Mouse (Mus musculus) liver, embryonic 15.5 days (tissue): ENCODE results near the gene St3gal2. TPM values are rescaled to one million over a fixed set of nuclear protein-coding genes. Genes with fewer than 3 reads are reported as not detected.
"Not testable (repeated sequence)": the region's sequence is repeated elsewhere in the genome, so short reads cannot be mapped to it uniquely, and the experiment has no call there.

Source experiments
- ATAC-seq: fragments of 200-750 bp; cut with Nextera tagmentation; 2 replicates; pipeline ENCODE4 v1.8.0; 2017; ENCODE audit warnings: moderate number of reproducible peaks, mild to moderate bottlenecking, moderate library complexity; ENCODE audit not compliant: insufficient read depth
- H3K27ac ChIP-seq: fragments of 300-500 bp; sonication (generic); replicated peaks from 2 replicates; pipeline ENCODE4 v1.5.1; 2015; ENCODE audit warnings: mild to moderate bottlenecking, inconsistent platforms
- H3K27me3 ChIP-seq: fragments of 300-500 bp; sonication (generic); 2 replicates; pipeline ENCODE4 v1.6.1; 2015; ENCODE audit warnings: mild to moderate bottlenecking, inconsistent platforms
- H3K36me3 ChIP-seq: fragments of 300-500 bp; sonication (generic); replicated peaks from 2 replicates; pipeline ENCODE4 v1.6.1; 2015; ENCODE audit warnings: moderate library complexity, mild to moderate bottlenecking, inconsistent platforms
- H3K4me1 ChIP-seq: fragments of 300-500 bp; sonication (generic); replicated peaks from 2 replicates; pipeline ENCODE4 v1.6.1; 2015; ENCODE audit warnings: inconsistent platforms
- H3K4me2 ChIP-seq: fragments of 300-500 bp; sonication (generic); 2 replicates; pipeline ENCODE4 v1.6.1; 2015; ENCODE audit warnings: moderate library complexity, mild to moderate bottlenecking, inconsistent platforms
- H3K4me3 ChIP-seq: fragments of 300-500 bp; sonication (generic); replicated peaks from 2 replicates; pipeline ENCODE4 v1.5.1; 2015; ENCODE audit warnings: mild to moderate bottlenecking, inconsistent platforms
- H3K9ac ChIP-seq: fragments of 300-500 bp; sonication (generic); 2 replicates; pipeline ENCODE4 v1.6.1; 2015; ENCODE audit warnings: moderate library complexity, mild to moderate bottlenecking, inconsistent platforms
- H3K9me3 ChIP-seq: fragments of 300-500 bp; sonication (generic); replicated peaks from 2 replicates; pipeline ENCODE4 v1.6.1; 2016; ENCODE audit warnings: inconsistent platforms
- WGBS: fragments of 180-500 bp; shearing (Covaris S2); methylation state at CpG from one replicate; pipeline ENCODE4 v1.1.7; 2015; ENCODE audit warnings: mixed read lengths; ENCODE audit not compliant: insufficient replicate concordance; 5-methylcytosine and 5-hydroxymethylcytosine counted together
- polyA plus RNA-seq: library from polyadenylated mRNA; unstranded; fragments of >200 nt; fragmentation: Nextera tagmentation; extraction: Ambion mirVana; gene quantifications from 2 replicates; pipeline ENCODE4 v1.2.1, GENCODE M21; 2015

The St3gal2 gene
- polyA plus RNA-seq, 1 experiment from 2014 or later = 21.9 TPM

GRCm38 (mm10) chr8:110892913-110893312, 26.8 kb upstream of the St3gal2 start:
- Histone ChIP-seq H3K27ac (no peak overlapping the region), H3K9ac (no peak overlapping the region), H3K4me1 (0 out of 2 replicates have a peak, but pooled peaks cover 10% of the 10 kb centered on the region), H3K36me3 (peaks cover 14% of the 10 kb centered on the region; the same call in 1 of the 2 replicates), H3K4me3 (no peak overlapping the region), H3K4me2 (no peak overlapping the region), H3K9me3 (no peaks in the 10 kb centered on the region), H3K27me3 (no peaks in the 10 kb centered on the region)
- no peak for ATAC-seq
- 67% methylated on average over 2 of the region's 2 CpGs for WGBS

- 0 out of 2 replicates have a peak, but pooled peaks cover 10% of the 10 kb centered on the region for H3K4me1 ChIP-seq
- 72% methylated on average over 10 of the region's 10 CpGs for whole genome bisulfite sequencing
Observed at GRCm38 (mm10) chr8:110894851-110895250, 24.9 kb upstream of the St3gal2 start.

GRCm38 (mm10) chr8:110895254-110895653, 24.5 kb upstream of the St3gal2 start:
- no peak overlapping the region for H3K4me2 ChIP-seq
- H3K27ac ChIP-seq = no peak overlapping the region
- H3K9me3 ChIP-seq = no peaks in the 10 kb centered on the region
- H3K4me3 ChIP-seq = no peak overlapping the region
- ATAC-seq = no peak
- peaks cover 13% of the 10 kb centered on the region for H3K36me3 ChIP-seq
- H3K4me1 ChIP-seq = 0 out of 2 replicates have a peak, but pooled peaks cover 6% of the 10 kb centered on the region
- 68% methylated on average over 9 of the region's 9 CpGs for WGBS
- no peak overlapping the region for H3K9ac ChIP-seq
- no peaks in the 10 kb centered on the region for H3K27me3 ChIP-seq

More at GRCm38 (mm10) chr8:110894851-110895250, 24.9 kb upstream of the St3gal2 start:
- Histone ChIP-seq H3K4me2 (no peak overlapping the region), H3K9ac (no peak overlapping the region), H3K27ac (no peak overlapping the region), H3K27me3 (no peaks in the 10 kb centered on the region), H3K9me3 (no peaks in the 10 kb centered on the region), H3K4me3 (no peak overlapping the region), H3K36me3 (peaks cover 13% of the 10 kb centered on the region)
- no peak for ATAC-seq

GRCm38 (mm10) chr8:110895812-110896211, 23.9 kb upstream of the St3gal2 start:
- peaks cover 9% of the 10 kb centered on the region; the same call in 1 of the 2 replicates for H3K4me1 ChIP-seq

GRCm38 (mm10) chr8:110897495-110897894, 22.2 kb upstream of the St3gal2 start:
- Histone ChIP-seq H3K36me3 (peaks cover 9% of the 10 kb centered on the region; the same call in 1 of the 2 replicates), H3K9ac (no peak overlapping the region), H3K4me2 (no peak overlapping the region), H3K27me3 (no peaks in the 10 kb centered on the region), H3K4me3 (no peak overlapping the region), H3K4me1 (peaks cover 18% of the 10 kb centered on the region), H3K27ac (no peak overlapping the region), H3K9me3 (no peaks in the 10 kb centered on the region)
- no peak for ATAC-seq
- WGBS = 78% methylated on average over 6 of the region's 6 CpGs

More at GRCm38 (mm10) chr8:110895812-110896211, 23.9 kb upstream of the St3gal2 start:
- ATAC-seq = no peak
- H3K36me3 ChIP-seq = peaks cover 13% of the 10 kb centered on the region
- H3K27me3 ChIP-seq = no peaks in the 10 kb centered on the region
- no peak overlapping the region for H3K4me3 ChIP-seq
- H3K9ac ChIP-seq = no peak overlapping the region
- H3K9me3 ChIP-seq = no peaks in the 10 kb centered on the region
- H3K27ac ChIP-seq = no peak overlapping the region
- H3K4me2 ChIP-seq = no peak overlapping the region
- WGBS = 77% methylated on average over 13 of the region's 13 CpGs

- peaks cover 16% of the 10 kb centered on the region for H3K4me1 ChIP-seq
- H3K27ac ChIP-seq = no peak overlapping the region
- ATAC-seq = no peak
- peaks cover 9% of the 10 kb centered on the region; the same call in 1 of the 2 replicates for H3K36me3 ChIP-seq
- no peak overlapping the region for H3K4me3 ChIP-seq
- no peak overlapping the region for H3K9ac ChIP-seq
- H3K9me3 ChIP-seq = no peaks in the 10 kb centered on the region
- no peaks in the 10 kb centered on the region for H3K27me3 ChIP-seq
- 57% methylated on average over 3 of the region's 3 CpGs for WGBS
- H3K4me2 ChIP-seq = no peak overlapping the region
Observed at GRCm38 (mm10) chr8:110901056-110901455, 18.7 kb upstream of the St3gal2 start.

GRCm38 (mm10) chr8:110901839-110902578, 17.7 kb upstream of the St3gal2 start, which contains the start of gene Fuk:
Fuk (minus strand) TSS chr8:110902488.
- 3% methylated on average over 30 of the region's 30 CpGs for WGBS
- H3K27ac ChIP-seq = no peak within 1 kb of the TSS
- peak within 1 kb of the TSS; percentile 71 for H3K4me3 ChIP-seq
- H3K4me2 ChIP-seq = peak within 1 kb of the TSS; percentile 75
- no peaks in the 10 kb centered on the region for H3K27me3 ChIP-seq
- H3K9ac ChIP-seq = peak within 1 kb of the TSS; percentile 65
- H3K4me1 ChIP-seq = peaks cover 19% of the 10 kb centered on the region
- H3K36me3 ChIP-seq = peaks cover 9% of the 10 kb centered on the region; the same call in 1 of the 2 replicates
- no peaks in the 10 kb centered on the region for H3K9me3 ChIP-seq
- peak; percentile 92 for ATAC-seq

GRCm38 (mm10) chr8:110902579-110902965, 17.1 kb upstream of the St3gal2 start:
- 0 out of 2 replicates have a peak, but pooled peaks have one; percentile 7 for ATAC-seq
- 26% methylated on average over 2 of the region's 2 CpGs for WGBS
- H3K27me3 ChIP-seq = no peaks in the 10 kb centered on the region
- peaks cover 23% of the 10 kb centered on the region for H3K4me1 ChIP-seq
- H3K4me2 ChIP-seq = peak overlapping the region; percentile 75
- H3K9ac ChIP-seq = no peak overlapping the region; the same call in 1 of the 2 replicates
- H3K36me3 ChIP-seq = peaks cover 5% of the 10 kb centered on the region; the same call in 1 of the 2 replicates
- no peaks in the 10 kb centered on the region for H3K9me3 ChIP-seq
- peak overlapping the region; percentile 71 for H3K4me3 ChIP-seq
- H3K27ac ChIP-seq = no peak overlapping the region

GRCm38 (mm10) chr8:110905404-110905803, 14.3 kb upstream of the St3gal2 start:
- ATAC-seq = no peak
- 77% methylated on average over 6 of the region's 6 CpGs for WGBS
- Histone ChIP-seq H3K9ac (no peak overlapping the region), H3K9me3 (no peaks in the 10 kb centered on the region), H3K4me1 (peaks cover 23% of the 10 kb centered on the region), H3K27me3 (no peaks in the 10 kb centered on the region), H3K36me3 (no peaks in the 10 kb centered on the region), H3K27ac (no peak overlapping the region), H3K4me2 (no peak overlapping the region), H3K4me3 (no peak overlapping the region)

- Histone ChIP-seq H3K9ac (no peak overlapping the region), H3K4me3 (no peak overlapping the region), H3K4me2 (no peak overlapping the region), H3K9me3 (no peaks in the 10 kb centered on the region), H3K4me1 (peaks cover 18% of the 10 kb centered on the region), H3K36me3 (no peaks in the 10 kb centered on the region), H3K27ac (no peak overlapping the region), H3K27me3 (no peaks in the 10 kb centered on the region)
- 75% methylated on average over 1 of the region's 1 CpGs for WGBS
- ATAC-seq = no peak
Observed at GRCm38 (mm10) chr8:110906682-110907081, 13.0 kb upstream of the St3gal2 start.

- H3K27me3 ChIP-seq, H3K27ac ChIP-seq, H3K9me3 ChIP-seq: not testable (repeated sequence)
Observed at GRCm38 (mm10) chr8:110909850-110910249, 9.9 kb upstream of the St3gal2 start.

More at GRCm38 (mm10) chr8:110909850-110910249, 9.9 kb upstream of the St3gal2 start:
- peaks cover 20% of the 10 kb centered on the region for H3K4me1 ChIP-seq
- H3K4me3 ChIP-seq, ATAC-seq, H3K36me3 ChIP-seq, H3K4me2 ChIP-seq, H3K9ac ChIP-seq: not testable (repeated sequence)
